Mouse (Mus musculus) left cerebral cortex, adult 11 months (tissue): Measurements from ENCODE around the gene Cbx1.
"Not testable (repeated sequence)": the region's sequence is repeated elsewhere in the genome, so short reads cannot be mapped to it uniquely, and the experiment has no call there.

Experiments used
- DNase-seq: peaks from one replicate; pipeline ENCODE4 v3.0.0; 2022; ENCODE audit warnings: low spot score

Cbx1 gene

DNA sequence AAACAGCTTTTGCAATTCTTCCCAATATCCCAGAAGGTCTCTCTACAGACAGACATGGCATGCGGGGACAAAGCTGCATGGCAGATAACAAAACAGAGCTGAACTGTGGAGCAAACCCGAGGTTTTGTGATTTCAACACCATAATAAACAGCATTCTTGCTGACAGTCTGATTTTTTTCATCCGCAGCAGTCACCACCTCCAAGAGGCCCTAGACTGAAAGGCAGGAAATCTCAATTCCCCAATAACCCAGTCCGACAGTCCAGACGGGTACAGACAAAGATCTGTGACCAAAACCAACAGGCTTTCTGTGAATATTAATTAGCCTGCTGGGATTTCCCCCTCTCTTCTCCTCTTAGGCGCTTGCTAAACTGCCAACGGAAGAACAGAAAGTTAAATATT lies 13.3 kb upstream of the Cbx1 start:
- no peak for DNase-seq

DNA sequence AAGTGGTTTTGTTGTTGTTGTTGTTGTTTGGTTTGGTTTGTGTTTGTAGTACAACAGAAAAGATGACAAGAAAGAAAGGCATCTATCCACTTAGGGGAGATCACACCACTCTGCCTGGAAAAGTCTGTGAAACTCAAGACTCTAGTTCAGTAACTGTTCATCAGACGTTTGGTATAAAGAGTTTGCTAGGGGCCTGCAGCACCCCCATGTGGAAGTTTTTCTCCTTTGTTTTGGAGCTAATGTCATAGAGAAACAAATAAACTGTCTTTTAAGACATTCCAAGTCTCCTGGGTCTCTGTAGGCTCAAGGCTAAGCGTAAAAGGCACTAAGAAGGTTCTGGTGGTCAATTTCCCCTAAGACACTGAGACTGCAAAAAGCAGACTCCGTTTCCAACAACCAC lies 12.9 kb upstream of the Cbx1 start:
- no peak for DNase-seq

DNA sequence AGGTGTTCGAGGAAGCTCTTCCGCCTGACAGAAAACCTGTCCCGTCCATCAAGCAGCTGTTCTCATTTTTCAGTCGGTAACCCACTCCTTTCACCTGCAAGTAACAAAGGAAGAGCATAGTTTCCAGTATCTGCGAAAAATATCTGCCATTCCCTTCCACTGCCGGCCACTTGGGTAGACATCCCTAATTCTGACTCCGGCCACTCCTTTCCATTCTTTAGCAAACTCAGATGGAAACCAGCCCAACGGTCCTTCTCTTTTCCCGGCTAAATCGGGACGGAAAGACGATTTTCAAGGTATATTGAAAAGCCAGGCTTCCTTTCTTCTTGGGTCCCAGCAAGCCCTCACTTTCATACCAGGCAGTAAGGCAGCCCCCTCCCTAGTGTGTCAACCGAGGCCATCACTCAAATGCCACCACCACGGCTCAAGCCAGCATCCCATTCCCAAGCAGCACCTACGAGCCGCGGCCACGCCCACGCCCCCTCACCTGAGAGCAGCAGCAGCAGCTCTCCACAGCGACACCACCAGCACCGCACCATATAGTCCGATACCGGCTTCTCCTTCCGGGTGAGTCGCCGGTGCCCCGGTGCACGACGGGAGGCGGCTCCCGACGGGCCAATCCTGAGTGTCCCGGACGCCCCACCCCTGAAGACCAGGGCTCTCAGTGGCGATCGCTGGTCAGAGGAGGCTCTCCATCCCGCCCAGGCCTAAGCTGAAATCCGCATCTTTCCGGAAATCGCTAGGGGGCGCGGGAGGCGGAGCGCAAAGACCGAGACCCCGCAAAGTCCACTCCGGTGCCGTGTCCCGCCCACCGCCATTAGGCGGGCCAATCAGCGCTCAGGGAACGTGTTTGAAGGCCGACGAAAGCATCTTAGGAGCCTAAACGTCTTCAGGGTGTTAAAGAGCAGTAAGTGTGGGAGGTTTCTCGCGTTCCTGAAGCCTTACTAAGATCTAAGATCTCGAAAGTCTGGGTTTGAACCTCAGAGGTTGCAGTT lies 11.7 kb upstream of the Cbx1 start, which contains the start of gene Snx11:
TSS of gene Snx11 (minus strand) at position 592 of the 995 bp plus-strand sequence.
- DNase-seq = peak; percentile 99

DNA sequence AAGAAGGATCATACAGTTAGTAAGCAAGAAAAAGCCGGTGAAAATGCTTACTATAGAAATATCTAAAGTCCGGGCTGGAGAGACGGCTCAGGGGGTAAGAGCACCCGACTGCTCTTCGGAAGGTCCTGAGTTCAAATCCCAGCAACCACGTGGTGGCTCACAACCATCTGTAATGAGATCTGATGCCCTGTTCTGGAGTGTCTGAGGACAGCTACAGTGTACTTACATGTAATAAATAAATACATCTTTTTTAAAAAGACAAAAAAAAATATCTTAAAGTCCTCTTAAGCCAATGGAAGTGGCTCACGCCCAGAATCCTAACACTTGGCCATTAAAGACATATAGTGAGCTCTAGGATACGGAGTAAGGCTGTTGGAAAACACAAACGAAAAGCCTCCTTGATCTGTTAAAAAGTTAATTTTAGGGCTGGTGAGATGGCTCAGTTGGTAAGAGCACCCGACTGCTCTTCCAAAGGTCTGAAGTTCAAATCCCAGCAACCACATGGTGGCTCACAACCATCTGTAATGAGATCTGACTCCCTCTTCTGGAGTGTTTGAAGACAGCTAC lies 10.8 kb upstream of the Cbx1 start:
- DNase-seq = not testable (repeated sequence)

DNA sequence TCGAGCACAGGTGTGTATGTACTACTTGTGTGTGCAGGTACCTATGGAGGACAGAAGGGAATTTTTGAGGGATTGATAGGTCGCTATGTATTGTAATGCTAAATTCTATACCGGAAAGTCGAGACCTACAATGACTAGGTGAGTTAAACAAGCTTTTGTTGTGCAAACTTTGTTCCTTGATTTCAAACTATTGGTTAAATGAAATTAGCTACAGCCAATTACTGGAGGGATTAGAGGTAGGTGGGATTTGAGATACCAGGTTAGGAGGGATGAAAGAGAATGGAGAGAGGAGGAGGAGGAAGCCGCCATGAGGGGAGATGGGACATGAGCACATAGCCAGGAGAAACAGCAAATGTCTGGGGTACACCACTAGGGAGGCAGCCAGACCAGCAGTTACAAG lies 8.6 kb upstream of the Cbx1 start:
- DNase-seq = no peak

DNA sequence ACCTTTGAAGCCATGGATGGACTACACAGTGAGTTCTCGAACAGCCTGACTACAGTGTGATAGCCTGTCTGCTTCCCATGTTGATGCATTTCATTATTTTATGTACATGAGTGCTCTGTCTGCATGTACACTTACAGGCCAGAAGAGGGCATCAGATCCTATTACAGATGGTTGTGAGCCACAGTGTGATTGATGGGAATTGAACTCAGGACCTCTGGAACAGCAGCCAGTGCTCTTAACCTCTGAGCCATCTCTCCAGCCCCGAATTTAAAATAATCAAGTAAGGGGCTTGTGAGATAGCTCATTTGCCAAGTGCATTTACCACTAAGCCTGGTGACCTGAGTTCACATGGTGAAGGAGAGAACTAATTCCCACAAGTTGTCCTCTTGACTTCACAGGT lies 7.5 kb upstream of the Cbx1 start:
- no peak for DNase-seq

DNA sequence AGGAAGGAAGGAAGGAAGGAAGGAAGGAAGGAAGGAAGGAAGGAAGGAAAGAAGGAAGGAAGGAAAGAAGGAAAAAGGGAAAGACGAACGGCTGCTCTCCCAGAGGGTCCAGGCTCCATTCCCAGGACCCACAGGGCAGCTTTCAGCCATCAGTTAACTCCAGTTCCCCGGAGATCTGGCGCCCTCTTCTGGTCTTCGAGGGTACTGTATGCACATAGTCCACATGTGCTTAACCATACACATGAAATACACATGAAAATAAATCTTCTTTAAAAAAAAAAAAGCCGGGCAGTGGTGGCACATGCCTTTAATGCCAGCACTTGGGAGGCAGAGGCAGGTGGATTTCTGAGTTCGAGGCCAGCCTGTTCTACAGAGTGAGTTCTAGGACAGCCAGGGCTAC lies 4.1 kb upstream of the Cbx1 start:
- DNase-seq = not testable (repeated sequence)

DNA sequence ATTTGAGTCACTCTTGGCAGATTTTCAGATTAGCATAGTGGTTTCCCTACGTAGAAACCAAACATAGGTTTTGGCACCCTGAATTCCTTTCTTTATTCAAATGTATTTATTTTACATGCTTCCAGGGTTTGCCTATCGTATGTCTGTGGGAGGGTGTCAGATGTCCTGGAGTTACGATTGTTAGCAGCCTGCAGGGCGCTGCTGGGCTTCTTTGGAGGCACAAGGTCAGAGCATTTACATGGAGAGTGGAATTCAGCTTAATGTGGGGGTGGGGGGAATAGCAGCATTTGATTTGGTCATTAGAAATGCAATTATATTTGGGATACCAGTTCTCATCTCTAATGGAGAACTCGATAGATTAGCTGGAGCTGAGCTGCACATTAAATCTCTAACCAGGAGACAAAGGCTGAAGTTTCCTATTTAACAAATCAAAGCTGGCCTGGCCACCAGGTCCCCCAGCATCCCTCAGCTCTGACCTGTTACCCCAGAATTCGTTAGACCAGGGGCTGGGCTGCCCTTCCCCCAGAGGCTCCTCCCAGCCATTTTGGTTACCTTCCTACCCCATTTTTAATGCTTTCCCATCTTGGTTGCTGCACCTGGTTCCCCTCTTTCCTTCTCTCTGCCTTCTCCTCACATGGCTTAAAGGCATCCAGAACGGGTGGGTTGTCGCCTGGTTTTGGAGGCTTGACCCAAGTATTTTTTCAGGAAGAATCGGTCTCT lies 2.0 kb upstream of the Cbx1 start:
- DNase-seq = no peak

DNA sequence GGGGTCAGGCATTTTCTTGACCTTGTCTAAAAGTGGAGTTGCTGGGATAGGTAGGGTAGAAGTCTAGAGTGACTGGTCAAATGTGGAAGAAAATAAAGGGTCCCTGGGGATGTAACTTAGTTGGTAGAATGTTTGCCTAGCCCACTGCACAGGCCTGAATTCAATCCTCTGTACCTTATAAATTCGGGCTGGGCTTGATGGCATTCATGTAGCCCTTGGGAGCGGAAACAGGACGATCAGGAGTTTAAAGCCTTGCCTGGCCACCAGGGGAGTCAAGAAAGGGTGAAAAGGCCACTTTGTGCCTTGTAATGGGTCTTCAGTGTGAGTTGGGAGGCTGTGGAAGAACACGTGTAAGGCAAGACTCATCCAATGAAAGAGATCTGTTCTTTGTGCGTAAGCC lies 1.1 kb downstream of the Cbx1 start:
- no peak for DNase-seq

DNA sequence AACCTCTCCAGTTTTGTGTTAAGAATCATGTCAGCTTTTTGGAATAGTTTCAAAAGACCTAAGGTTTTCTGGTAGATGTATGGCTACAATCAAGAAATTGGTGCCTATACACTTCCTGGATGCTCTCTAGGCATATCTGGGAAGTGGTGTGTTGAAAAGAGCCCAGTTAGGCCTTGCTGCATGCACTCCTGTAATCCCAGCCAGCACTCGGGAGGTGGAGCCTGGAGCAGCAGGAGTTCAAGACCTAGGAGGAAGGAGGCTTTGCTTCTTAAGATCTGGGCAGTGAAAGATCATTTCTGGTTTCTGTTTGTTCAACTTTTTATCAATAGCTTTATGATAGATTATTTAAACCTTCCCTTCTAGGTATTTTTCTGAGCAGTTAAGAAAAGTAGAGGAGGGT lies 1.8 kb downstream of the Cbx1 start:
- no peak for DNase-seq

DNA sequence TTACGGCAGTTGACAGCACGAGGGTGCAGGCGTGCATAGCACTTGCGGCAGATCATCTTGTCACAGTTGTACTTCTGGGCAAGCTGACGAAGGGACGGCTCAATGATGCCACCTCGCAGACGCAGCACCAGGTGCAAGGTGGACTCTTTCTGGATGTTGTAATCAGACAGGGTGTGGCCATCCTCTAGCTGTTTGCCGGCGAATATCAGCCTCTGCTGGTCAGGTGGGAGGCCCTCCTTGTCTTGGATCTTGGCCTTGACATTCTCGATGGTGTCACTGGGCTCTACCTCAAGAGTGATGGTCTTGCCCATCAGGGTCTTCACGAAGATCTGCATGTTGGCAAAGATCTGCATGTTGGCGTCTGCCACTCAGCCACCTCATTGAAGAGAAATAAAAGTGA lies 6.6 kb downstream of the Cbx1 start:
- DNase-seq = no peak

DNA sequence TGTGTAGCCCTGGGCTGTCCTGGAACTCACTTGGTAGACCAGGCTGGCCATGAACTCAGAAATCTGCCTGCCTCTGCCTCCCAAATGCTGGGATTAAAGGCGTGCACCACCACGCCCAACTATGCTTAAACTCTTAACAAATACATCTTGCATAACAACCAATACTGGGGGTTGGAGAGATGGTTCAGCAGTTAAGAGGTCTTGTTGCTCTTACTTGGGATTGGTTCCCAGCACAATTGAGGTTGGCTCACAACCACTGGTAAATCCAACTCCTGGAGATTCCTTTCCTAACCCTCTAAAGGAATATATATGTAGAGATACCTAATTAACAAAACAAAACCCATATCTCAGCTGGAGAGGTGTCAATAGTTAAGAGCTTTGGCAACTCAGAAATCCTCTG lies 7.2 kb downstream of the Cbx1 start:
- no peak for DNase-seq

DNA sequence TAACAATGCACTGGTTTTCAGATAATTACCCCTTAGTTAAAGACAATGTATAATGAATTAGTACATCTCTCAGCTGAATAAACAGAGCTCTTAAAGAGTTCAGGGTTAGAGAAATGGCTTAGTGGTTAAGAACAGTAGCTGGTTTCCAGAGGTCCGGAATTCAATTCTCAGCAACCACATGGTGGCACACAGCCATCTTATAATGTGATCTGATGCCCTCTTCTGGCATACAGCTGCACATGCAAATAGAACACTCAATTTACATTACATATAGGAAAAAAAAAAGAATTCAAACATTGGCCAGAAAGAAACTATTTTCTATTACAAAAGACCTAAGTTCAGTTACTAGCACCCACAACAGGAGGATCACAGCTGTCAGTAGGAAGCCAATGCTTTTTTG lies 7.7 kb downstream of the Cbx1 start:
- DNase-seq = no peak

DNA sequence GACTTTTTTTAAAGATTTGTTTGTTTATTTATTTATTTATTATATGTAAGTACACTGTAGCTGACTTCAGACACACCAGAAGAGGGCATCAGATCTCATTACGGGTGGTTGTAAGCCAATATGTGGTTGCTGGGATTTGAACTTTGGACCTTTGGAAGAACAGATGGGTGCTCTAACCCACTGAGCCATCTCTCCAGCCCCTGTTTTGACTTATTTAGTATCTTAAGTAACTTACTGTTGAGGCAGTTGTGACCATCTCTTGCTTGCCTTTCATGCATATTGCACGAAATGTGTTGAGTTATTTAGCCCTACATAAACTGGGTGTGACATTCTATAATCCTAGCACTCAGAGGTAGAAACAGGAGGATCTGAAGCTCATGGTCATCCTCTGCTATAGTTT lies 10.6 kb downstream of the Cbx1 start:
- DNase-seq = no peak

DNA sequence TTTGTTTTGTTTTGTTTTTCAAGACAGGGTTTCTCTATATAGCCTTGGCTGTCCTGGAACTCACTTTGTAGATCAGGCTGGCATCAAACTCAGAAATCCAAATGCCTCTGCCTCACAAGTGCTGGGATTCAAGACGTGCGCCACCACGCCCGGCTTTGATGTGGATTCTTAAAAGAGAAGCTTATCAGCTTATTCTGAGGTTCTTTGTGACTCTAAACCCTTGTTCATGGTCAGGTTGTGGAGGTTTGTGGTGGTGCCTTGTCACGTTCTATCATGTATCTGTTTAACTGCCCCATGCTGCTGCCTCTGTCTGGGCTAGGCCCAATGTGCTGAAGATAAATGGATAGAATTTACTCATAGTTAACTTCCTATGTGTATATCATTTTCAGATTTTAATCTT lies 16.7 kb downstream of the Cbx1 start:
- DNase-seq = no peak

DNA sequence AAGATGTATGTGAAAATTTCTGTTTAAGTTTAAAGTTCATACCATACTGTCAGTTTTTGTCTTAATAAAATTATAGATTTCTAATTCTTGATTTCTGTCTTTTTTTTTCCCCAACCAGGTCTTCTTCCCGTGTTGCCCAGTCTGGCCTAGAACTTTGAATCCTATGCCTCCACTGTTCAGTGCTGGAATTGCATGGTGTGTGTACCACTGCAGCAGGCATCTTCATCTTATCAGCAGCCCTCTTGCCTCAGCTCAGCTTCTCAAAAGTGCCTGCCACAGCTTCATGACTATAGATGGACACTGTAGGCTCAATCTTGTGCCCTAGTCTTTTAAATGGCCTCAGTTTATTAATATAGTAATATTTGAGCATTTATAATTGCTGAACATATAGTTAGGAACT lies 19.1 kb downstream of the Cbx1 start:
- DNase-seq = no peak

DNA sequence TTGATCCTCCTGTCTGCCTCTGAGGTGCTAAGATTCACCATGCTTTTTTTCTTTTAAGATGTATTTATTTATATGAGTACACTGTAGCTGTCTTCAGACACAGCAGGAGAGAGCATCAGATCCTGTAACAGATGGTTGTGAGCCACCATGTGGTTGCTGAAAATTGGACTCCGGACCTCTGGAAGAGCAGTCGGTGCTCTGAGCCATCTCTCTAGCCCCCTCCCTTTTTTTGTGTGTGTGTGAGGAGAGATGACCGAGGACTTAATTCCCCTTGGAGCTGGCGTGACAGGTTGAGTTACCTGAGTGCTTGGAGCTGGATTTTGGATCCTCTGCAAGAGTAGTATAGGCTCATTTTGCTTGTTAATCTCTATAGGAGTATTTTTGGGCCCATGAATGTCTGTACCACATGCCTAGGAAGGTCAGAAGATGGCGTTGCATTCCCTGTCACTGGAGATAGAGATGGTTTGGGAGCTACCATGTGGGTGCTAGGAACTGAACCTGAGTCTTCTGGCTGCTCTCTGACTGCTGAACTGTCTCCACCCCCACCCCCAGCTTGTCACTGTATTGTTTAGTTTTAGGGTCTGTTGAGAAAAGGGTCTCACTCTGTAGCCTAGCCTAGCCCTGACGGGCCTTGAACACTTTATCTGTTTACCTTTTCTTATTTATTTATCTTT lies 20.8 kb downstream of the Cbx1 start:
- no peak for DNase-seq

DNA sequence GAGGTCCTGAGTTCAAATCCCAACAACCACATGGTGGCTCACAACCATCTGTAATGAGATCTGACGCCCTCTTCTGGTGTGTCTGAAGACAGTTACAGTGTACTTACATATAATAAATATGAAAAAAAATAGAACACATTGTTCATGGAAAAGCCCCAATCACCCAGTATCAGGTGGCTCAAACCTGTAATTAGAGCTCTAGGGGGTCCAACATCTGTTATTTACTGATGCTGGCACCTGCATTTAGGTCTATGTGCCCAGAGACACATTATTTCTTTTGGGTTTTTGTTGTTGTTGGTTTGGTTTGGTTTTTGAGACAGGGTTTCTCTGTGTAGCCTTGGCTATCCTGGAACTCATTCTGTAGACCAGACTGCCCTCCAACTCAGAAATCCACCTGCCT lies 22.3 kb downstream of the Cbx1 start:
- DNase-seq = not testable (repeated sequence)

DNA sequence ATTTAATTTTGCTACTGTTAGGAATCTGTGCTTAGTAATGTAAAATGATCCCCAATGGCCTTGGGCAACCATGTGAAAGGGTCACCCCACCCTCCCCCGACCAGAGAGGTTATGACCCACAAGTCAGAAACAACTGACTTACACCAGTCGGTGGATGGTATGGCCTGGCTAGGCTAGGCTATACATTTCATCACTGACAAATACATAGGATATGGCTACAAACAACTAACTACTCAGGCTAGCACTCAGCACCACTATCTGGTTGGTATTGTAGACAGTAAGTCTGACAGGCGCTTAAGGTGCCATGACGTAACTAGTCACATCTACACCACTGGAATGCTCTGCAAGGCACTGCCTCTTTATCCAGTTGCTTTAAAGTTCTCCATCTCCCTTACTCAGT lies 24.5 kb downstream of the Cbx1 start:
- DNase-seq = no peak

DNA sequence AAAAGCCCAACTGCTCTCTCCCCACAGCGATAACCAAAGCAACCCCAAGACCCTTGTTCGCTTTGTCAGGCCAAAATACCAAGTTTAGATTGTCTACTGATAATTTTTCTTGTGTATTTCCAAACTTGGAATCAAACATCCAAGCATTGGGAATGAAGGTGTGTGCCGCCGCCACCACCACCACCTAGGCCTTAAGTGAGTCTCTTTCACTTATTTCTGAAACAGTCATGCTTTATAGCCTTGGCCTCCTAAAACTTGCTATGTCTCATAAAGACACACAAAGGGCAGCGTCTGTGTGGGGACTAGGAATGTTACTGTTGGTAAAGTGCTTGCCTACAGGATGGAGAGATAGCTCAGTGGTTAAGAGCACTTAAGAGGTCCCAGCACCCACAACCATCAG lies 25.0 kb downstream of the Cbx1 start:
- no peak for DNase-seq

DNA sequence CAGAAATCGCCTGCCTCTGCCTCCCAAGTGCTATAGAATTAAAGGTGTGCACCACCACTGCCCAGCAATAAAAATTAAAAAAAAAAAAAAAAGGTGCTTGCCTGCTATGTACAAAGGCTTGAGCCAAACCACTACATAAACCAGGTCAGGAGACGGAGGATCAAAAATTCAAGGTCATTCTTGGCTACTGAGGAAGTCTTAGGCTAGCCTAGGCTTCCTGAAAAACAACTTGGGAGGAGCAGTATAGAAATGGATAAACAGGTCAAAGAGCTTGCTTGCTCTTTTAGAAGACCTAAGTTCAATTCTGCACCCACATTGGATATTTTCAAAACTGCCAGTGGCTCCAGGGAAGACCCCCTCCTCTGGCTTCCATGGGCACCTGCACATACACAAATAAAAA lies 25.5 kb downstream of the Cbx1 start:
- no peak for DNase-seq

DNA sequence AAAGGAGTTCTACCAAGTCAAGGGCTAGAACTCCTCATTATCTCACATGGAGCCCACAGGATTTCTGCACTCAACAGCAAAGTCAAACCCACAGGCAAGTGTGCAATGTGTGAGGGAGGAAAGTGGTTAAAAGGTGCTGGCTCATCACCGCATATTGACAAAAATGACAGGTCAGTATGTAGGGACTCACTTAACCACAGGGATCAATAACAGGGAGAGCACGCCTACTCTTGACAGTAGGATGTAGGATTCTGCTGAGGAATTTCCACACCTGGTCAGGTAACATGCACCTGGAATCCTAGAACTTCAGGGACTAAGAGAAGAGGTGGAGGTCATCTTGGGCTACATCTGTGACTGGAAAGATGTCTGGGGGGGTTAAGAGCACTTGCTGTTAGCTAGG lies 27.0 kb downstream of the Cbx1 start:
- DNase-seq = no peak
